Mouse (Mus musculus) stomach, embryonic 14.5 days (tissue): ENCODE results near the gene Trim27. TPM values are rescaled to one million over a fixed set of nuclear protein-coding genes. Genes with fewer than 3 reads are reported as not detected.

ENCODE experiments used
- ATAC-seq: fragments of 200-750 bp; cut with Nextera tagmentation; 2 replicates; pipeline ENCODE4 v1.8.0; 2017; ENCODE audit warnings: low read depth, moderate TSS enrichment; ENCODE audit not compliant: insufficient number of reproducible peaks, insufficient read depth, low FRiP score
- H3K27ac ChIP-seq: fragments of 300-500 bp; sonication (generic); 2 replicates; pipeline ENCODE4 v1.5.1; 2014; ENCODE audit warnings: mild to moderate bottlenecking, low read length, moderate library complexity, mixed read lengths
- H3K27me3 ChIP-seq: fragments of 300-500 bp; sonication (generic); 2 replicates; pipeline ENCODE4 v1.6.1; 2014; ENCODE audit warnings: low read length, control low read depth, mixed read lengths; ENCODE audit not compliant: control insufficient read depth, insufficient read depth
- H3K36me3 ChIP-seq: fragments of 300-500 bp; sonication (generic); 2 replicates; pipeline ENCODE4 v1.6.1; 2014; ENCODE audit warnings: mild to moderate bottlenecking, control low read depth, low read length, moderate library complexity, mixed read lengths; ENCODE audit not compliant: control insufficient read depth, insufficient read depth
- H3K4me1 ChIP-seq: fragments of 300-500 bp; sonication (generic); 2 replicates; pipeline ENCODE4 v1.6.1; 2014; ENCODE audit warnings: low read length, control low read depth, mixed read lengths; ENCODE audit not compliant: control insufficient read depth, insufficient read depth
- H3K4me2 ChIP-seq: fragments of 300-500 bp; sonication (generic); replicated peaks from 2 replicates; pipeline ENCODE4 v1.6.1; 2014; ENCODE audit warnings: low read depth, low read length, control low read depth
- H3K4me3 ChIP-seq: fragments of 300-500 bp; sonication (generic); 2 replicates; pipeline ENCODE4 v1.5.1; 2014; ENCODE audit warnings: low read depth, low read length, control low read depth
- H3K9ac ChIP-seq: fragments of 300-500 bp; sonication (generic); replicated peaks from 2 replicates; pipeline ENCODE4 v1.6.1; 2014; ENCODE audit warnings: low read depth, mild to moderate bottlenecking, control low read depth, low read length, moderate library complexity, mixed read lengths
- H3K9me3 ChIP-seq: fragments of 300-500 bp; sonication (generic); 2 replicates; pipeline ENCODE4 v1.6.1; 2016; ENCODE audit warnings: low read depth, low read length, control low read depth; ENCODE audit not compliant: control insufficient read depth
- WGBS: fragments of 180-500 bp; shearing (Covaris S2); extraction: QIAGEN DNeasy Blood & Tissue Kit; methylation state at CpG from one replicate; pipeline ENCODE4 v1.1.7; 2014; 5-methylcytosine and 5-hydroxymethylcytosine counted together
- polyA plus RNA-seq: library from polyadenylated mRNA; unstranded; fragments of >200 nt; fragmentation: Nextera tagmentation; extraction: Ambion mirVana; gene quantifications from 2 replicates; pipeline ENCODE4 v1.2.1, GENCODE M21; 2014

Trim27 gene
- polyA plus RNA-seq, 1 experiment from 2014 or later, result 123 TPM

DNA sequence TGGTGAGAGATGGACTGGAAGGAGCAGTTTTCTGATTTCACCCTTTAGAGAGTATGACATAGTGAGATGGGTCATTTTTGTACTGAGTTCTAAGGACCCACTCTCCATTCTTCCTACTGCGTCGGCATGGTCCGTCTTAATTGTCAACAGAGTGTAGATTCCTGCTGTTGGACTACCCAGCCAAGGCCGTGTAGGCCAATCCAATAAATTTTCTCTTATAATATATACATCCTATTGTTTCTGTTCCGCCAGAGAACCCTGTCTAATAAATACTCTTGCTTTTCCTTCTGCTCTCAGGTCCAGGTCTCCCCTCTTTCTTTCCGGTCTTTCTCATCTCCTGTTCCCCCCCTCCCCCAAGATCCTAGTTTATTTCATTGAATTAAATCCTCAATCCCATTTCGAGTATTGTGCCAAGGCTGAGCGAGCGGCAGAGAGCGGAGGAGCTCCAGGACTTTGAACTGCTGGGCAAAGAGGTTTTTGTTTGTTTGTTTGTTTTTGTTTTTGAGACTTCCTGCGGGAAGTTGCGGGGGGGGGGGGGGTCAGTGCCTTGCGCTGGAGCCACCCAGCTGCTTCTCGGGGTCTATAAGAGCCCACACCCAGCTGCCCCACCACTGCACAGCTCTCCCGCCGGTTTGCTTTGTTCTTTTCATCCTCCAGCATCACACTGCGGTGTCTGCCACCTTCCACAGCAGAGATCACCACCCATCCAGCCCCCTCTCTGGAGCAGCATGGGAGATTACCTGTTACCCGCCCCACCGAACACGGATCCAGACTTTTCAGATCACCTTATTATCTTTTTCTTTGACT, 42.6 kb downstream of the Trim27 start:
- no peaks in the 10 kb centered on the region for H3K4me1 ChIP-seq
- H3K27ac ChIP-seq, result 0 out of 2 replicates have a peak overlapping the region, but pooled peaks have one; percentile 27

DNA sequence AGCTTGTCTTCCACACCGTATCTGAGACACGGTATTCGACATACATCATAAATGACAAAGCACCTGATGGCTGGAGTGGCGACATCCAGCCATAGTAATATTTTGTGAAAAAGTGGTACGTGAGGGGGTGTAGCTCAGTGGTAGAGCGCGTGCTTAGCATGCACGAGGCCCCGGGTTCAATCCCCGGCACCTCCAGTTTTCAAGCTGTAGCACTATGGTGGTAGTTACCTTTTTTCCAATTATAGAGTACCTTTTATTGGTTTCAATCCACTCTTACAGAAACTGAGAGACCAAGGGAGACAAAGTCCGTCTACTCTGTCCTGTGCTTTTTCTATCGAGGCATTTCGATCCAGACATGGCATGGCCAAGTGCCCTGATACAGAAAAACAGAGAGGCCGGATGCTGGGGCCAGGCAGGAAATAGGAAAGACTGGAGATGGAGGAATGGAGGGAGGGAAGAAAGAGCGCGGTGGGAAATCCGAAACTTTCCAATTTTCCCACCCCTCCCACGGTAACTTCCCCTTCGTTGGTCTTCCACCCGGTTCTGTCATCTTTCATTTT, 43.3 kb downstream of the Trim27 start:
- peak overlapping the region; percentile 77 for H3K4me2 ChIP-seq
- H3K4me1 ChIP-seq, result no peaks in the 10 kb centered on the region
- H3K27ac ChIP-seq, result no peak overlapping the region; the same call in 1 of the 2 replicates
- H3K27me3 ChIP-seq, result no peaks in the 10 kb centered on the region
- peak; percentile 91 for ATAC-seq
- WGBS, result under 1% methylated on average over 20 of the region's 20 CpGs
- H3K36me3 ChIP-seq, result no peaks in the 10 kb centered on the region
- peak overlapping the region; percentile 52 for H3K4me3 ChIP-seq
- no peaks in the 10 kb centered on the region for H3K9me3 ChIP-seq
- H3K9ac ChIP-seq, result peak overlapping the region; percentile 33; the same call in 1 of the 2 replicates

More for the DNA sequence above, 42.6 kb downstream of the Trim27 start:
- no peaks in the 10 kb centered on the region for H3K9me3 ChIP-seq
- H3K9ac ChIP-seq, result peak overlapping the region; percentile 33; the same call in 1 of the 2 replicates
- H3K4me2 ChIP-seq, result peak overlapping the region; percentile 77
- no peaks in the 10 kb centered on the region for H3K36me3 ChIP-seq
- peak overlapping the region; percentile 52 for H3K4me3 ChIP-seq
- peak; percentile 71 for ATAC-seq
- WGBS, result 3% methylated on average over 20 of the region's 20 CpGs
- no peaks in the 10 kb centered on the region for H3K27me3 ChIP-seq

DNA sequence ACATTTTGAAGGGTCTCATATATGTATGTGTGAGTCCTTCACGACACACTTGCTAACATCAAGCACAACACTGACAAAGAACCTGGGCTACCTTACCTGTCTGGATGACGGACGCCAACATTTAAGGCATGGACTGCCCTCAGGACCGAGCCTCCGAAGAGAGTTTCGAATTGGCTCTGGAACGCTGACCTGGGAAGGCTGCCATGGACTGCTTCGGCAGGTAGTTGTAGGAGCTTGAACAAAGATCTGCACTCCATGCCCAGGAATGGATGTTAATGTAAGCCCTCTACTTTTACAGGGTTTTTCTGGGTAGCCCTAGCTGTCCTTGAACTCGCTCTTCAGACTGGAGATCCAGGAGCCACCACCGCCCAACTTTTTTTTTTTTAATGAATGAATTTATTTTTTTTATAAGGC, 44.0 kb downstream of the Trim27 start:
- H3K4me2 ChIP-seq, result peak overlapping the region; percentile 77
- H3K4me3 ChIP-seq, result peak overlapping the region; percentile 52
- H3K36me3 ChIP-seq, result no peaks in the 10 kb centered on the region
- ATAC-seq, result 0 out of 2 replicates have a peak, but pooled peaks have one; percentile 2
- H3K27ac ChIP-seq, result no peak overlapping the region
- H3K4me1 ChIP-seq, result no peaks in the 10 kb centered on the region
- peak overlapping the region; percentile 18; the same call in 1 of the 2 replicates for H3K9ac ChIP-seq
- 2% methylated on average over 10 of the region's 10 CpGs for WGBS
- H3K9me3 ChIP-seq, result no peaks in the 10 kb centered on the region
- no peaks in the 10 kb centered on the region for H3K27me3 ChIP-seq

DNA sequence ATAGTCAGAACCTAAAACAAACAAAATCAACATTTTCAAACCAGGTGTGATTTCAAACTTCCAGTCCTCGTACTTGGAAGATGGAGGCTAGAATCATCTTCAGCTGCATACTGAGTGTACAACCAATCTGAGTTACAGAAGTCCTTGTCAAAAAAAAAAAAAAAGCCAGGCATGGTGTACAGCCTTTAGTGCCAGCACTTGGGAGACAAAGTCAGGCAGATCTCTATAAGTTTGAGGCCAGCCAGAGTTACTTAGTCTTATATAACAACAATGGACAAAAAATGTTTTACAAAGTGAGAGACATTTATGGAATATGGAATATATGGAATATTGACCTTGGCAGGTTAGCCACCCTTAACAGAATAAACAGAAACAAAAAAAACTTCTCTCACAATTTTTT, 45.1 kb downstream of the Trim27 start:
- no peaks in the 10 kb centered on the region for H3K36me3 ChIP-seq
- H3K4me3 ChIP-seq, result no peak overlapping the region
- no peak overlapping the region for H3K4me2 ChIP-seq
- H3K9ac ChIP-seq, result no peak overlapping the region
- 77% methylated on average over 1 of the region's 1 CpGs for WGBS
- no peak for ATAC-seq
- no peaks in the 10 kb centered on the region for H3K9me3 ChIP-seq
- no peak overlapping the region for H3K27ac ChIP-seq
- no peaks in the 10 kb centered on the region for H3K27me3 ChIP-seq
- H3K4me1 ChIP-seq, result no peaks in the 10 kb centered on the region

DNA sequence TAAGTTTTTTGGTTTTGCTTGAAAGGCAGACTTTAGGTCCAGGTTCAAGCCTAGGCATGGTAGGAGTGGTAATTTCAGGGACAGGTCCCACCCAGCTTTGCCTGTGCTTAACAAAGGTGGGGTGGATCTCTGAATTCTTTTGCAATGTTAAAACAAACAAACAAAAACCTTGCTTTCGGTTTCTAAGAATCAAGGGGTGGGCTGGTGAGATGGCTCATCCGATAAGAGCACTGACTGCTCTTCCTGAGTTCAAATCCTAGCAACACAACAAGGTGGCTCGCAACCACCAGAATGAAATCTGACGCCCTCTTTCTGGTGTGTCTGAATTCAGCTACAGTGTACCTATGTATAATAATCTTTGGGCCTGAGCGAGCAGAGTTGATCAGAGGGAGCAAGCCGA, 46.0 kb downstream of the Trim27 start:
- Histone ChIP-seq H3K4me2 (no peak overlapping the region), H3K27me3 (no peaks in the 10 kb centered on the region), H3K4me1 (no peaks in the 10 kb centered on the region), H3K9ac (no peak overlapping the region), H3K9me3 (no peaks in the 10 kb centered on the region), H3K4me3 (no peak overlapping the region), H3K27ac (no peak overlapping the region), H3K36me3 (no peaks in the 10 kb centered on the region)
- ATAC-seq, result no peak
- WGBS, result 69% methylated on average over 6 of the region's 6 CpGs

DNA sequence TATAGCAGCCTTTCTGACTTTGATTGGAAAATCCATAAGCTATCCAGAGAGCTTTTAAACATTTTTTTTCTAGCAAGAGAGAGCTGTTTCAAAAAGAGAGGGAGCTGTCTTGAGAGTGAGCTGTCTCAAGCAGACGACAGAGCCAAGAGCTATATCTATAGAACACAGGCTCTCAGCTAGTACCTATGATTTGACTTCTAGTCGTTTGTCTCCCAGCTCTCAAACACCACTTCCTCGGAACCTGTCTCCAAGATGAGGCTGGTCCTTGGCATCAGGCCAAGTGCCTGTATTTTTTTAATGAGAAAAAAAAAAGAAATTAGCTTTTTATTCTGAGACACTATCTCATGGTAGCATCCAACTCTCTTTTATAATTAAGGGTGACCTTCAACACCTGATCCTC, 46.8 kb downstream of the Trim27 start:
- no peak for ATAC-seq
- no peak overlapping the region for H3K27ac ChIP-seq
- no peaks in the 10 kb centered on the region for H3K9me3 ChIP-seq
- no peaks in the 10 kb centered on the region for H3K36me3 ChIP-seq
- no peaks in the 10 kb centered on the region for H3K4me1 ChIP-seq
- H3K4me2 ChIP-seq, result no peak overlapping the region
- H3K9ac ChIP-seq, result no peak overlapping the region
- no peak overlapping the region for H3K4me3 ChIP-seq
- H3K27me3 ChIP-seq, result no peaks in the 10 kb centered on the region
- WGBS, result 36% methylated on average over 3 of the region's 3 CpGs

DNA sequence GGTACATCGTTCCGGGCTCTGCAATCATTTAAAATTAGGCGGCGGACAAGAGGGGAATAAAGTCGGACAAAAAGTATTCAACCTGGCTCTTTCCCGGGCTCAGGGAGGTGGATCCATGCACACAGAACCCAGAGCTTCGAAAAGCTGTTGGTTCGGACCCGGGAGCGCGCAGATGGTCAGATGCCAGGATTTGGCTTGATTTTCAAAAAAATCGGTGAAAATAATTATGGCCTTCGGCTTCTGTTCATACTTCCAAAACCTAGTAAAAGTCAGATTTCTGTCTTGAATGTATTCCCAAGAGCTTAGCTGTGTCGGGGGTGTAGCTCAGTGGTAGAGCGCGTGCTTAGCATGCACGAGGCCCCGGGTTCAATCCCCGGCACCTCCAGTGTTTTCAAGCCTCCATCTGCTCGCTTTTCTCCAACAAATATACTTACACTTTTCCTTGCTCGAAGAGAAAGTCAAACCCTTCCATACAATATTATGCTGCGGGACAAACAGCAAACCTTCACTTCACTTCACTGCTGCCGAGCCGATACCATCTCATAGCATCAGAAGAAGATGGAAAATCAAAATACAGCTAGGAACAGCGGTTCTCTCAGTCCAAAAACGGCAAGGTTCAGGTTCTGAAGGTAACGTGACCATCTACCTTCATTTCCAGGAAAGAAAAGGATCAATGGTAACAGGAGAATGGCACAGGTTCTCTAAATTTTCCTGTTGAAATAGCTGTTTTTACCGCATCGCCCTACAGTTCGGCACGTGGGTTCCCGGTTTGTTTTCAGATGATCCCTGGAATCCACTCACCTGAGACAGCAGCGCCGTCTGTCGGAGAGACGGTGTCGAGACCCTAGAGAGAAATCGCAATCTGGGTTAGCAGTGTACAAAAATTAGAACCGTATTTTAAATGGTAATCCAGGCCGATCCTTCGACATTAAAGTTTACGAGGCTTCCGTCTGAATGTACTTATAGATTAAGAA, 54.8 kb downstream of the Trim27 start:
- under 1% methylated on average over 43 of the region's 43 CpGs for WGBS
- Histone ChIP-seq H3K9ac (peak overlapping the region; percentile 42; the same call in 1 of the 2 replicates), H3K9me3 (no peaks in the 10 kb centered on the region), H3K27me3 (no peaks in the 10 kb centered on the region), H3K4me2 (peak overlapping the region; percentile 73), H3K4me3 (peak overlapping the region; percentile 44), H3K4me1 (no peaks in the 10 kb centered on the region), H3K36me3 (no peaks in the 10 kb centered on the region), H3K27ac (no peak overlapping the region)
- peak; percentile 94 for ATAC-seq

DNA sequence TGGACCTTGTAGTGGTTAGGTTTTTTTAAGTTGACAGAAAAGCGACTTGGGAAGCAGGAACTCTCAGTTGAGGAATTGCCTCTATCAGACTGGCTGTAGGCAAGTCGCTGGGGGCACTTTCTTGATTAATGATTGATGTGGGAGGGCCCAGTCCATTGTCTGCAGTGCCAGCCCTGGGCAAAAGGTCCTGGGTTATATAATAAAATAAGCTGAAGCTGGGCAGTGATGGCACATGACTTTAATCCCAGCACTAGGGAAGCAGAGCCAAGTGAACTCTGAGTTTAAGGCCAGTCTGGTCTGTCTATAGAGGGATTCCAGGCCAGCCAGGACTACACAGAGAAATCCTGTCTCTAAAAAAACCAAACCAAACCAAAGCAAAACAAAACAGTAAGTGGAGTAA, 57.5 kb downstream of the Trim27 start:
- Histone ChIP-seq H3K4me1 (no peaks in the 10 kb centered on the region), H3K9ac (no peak overlapping the region), H3K27me3 (no peaks in the 10 kb centered on the region), H3K4me3 (no peak overlapping the region), H3K36me3 (no peaks in the 10 kb centered on the region), H3K4me2 (no peak overlapping the region), H3K27ac (no peak overlapping the region), H3K9me3 (no peaks in the 10 kb centered on the region)
- no peak for ATAC-seq
- WGBS, result 48% methylated on average over 2 of the region's 2 CpGs
